Mouse (Mus musculus): ENCODE measurements around the gene Aup1.

DNA sequence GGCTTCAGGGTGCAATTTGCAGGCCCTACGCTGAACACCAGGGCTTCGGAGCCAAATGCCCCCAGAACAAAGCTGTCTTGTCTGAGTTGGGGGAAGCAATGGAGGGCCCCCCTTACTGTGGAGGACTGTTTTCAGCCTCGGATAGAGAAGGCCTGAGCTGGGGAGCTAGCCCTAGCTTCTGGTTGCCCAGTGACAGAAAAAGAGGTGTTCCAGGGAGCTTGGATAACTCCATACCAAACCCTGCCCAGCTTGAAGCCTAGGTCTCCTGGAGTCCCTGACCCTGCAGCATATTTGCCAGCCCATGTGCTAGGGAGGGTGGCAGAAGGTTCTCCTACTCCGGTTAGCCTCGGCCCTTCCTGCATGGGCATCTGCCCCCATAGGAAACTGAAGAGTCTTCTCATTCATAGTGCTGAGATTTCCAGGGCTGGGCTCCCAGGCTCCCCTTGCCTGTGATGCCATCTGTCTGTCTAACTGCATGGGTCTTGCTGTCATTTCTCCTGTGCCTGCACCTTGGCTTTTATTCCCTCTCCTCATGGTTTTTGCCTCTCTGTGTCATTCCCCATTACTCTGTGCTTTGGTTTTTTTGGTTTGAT, 19.8 kb upstream of the Aup1 start:
- TF ChIP-seq GATA1 (IDR thresholded peaks at IDR 0.05; ENCODE audit: borderline replicate concordance, low read length) (no peak), FLI1 (IDR thresholded peaks at IDR 0.05; ENCODE audit: low read length) (no peak)

Data from megakaryocyte, embryonic 14.5 days (primary cell).